Mouse (Mus musculus): ENCODE results near the gene H2al2a. TPM values are rescaled to one million over a fixed set of nuclear protein-coding genes. Genes with fewer than 3 reads are reported as not detected.
A peak's percentile ranks its signal among the peaks of the same experiment; 100 is the strongest.

H2al2a gene
- polyA plus RNA-seq, 2 experiments: not detected

- no peak for DNase-seq (ENCODE audit: low read depth in 3 of 3, low spot score in 3 of 3)
- Histone ChIP-seq H3K9me3 (ENCODE audit: control insufficient read depth, low read length) (no peaks in the 10 kb centered on the region), H3K4me3 (ENCODE audit: insufficient read depth in 1 of 2, low read depth in 2 of 2, low read length in 2 of 2) (no peak within 1 kb of the TSS), H3K9ac (replicated peaks) (no peak within 1 kb of the TSS), H3K27ac (no peak within 1 kb of the TSS), H3K27me3 (ENCODE audit: control insufficient read depth, insufficient read depth, low read length) (peaks cover 62% of the 10 kb centered on the region), H3K4me1 (replicated peaks; ENCODE audit: control insufficient read depth in 2 of 2, insufficient read depth in 2 of 2, low read length in 1 of 2) (peaks cover 0 to 8% of the 10 kb centered on the region in 2 experiments; a peak in 1 of 4 replicates), H3K36me3 (replicated peaks; ENCODE audit: control insufficient read depth, insufficient read depth, low read depth) (no peaks in the 10 kb centered on the region), H3K4me2 (ENCODE audit: low read depth) (no peak within 1 kb of the TSS)
- TF ChIP-seq CTCF (IDR thresholded peaks at IDR 0.05; ENCODE audit: low read depth) (no peak), EP300 (IDR thresholded peaks at IDR 0.05; ENCODE audit: low read depth) (no peak)
- no peak for ATAC-seq (ENCODE audit: insufficient read depth)
- 16% methylated on average over 2 of the region's 2 CpGs for WGBS (ENCODE audit: insufficient replicate concordance)
Observed at GRCm38 (mm10) chr2:18037491-18037890, 40.7 kb upstream of the H2al2a start, which contains the start of gene A930004D18Rik. A930004D18Rik (minus strand) TSS chr2:18037737.

DNA sequence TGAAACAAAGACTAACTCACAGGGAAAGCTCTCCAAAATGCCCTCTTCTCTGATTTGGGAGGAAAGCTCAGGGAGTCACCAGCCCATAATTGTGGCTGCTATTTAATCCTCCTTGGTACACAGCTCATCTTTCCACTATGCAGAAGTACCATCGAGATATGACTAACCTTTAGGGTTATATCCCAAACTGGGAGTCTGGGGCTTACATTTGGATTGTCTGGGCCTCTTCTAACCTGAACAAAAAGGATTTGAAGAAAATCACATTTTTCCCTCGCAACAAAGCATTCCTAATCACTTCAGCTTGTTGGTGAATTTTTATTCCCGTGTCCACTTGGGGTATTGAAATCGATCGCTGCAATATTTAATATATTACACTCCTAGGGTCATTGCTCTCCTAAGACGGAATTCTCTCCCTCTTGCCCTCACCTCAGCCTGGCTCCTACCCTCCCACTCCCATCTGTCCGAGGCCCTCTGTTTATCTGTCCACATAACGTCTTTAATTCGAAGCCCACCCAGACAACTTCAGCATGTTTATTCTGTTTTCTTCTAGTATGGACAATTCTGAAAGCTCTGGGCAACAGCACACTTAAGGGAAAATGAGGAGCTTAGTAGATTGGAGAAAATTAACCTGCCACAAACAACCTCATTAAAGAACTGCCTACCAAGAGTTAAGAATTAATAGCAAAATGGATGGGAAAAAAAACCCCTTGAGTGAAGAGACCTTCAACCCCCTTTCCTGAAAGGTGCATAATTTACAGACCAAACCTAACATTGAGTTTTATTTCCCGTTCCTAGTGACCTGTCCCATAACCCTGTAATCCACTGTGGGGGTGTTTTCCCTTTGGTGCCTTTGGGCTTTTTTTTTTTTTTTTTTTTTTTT, 37.9 kb upstream of the H2al2a start:
- no peak overlapping the region for H3K27ac ChIP-seq
- 62% methylated on average over 10 of the region's 10 CpGs for WGBS (ENCODE audit: insufficient replicate concordance)
- TF ChIP-seq CTCF (IDR thresholded peaks at IDR 0.05; ENCODE audit: low read depth) (no peak), EP300 (IDR thresholded peaks at IDR 0.05; ENCODE audit: low read depth) (no peak)
- H3K36me3 ChIP-seq (replicated peaks; ENCODE audit: control insufficient read depth, insufficient read depth, low read depth): no peaks in the 10 kb centered on the region
- no peak overlapping the region for H3K9ac ChIP-seq (replicated peaks)
- no peaks in the 10 kb centered on the region for H3K9me3 ChIP-seq (ENCODE audit: control insufficient read depth, low read length)
- H3K4me3 ChIP-seq (ENCODE audit: insufficient read depth in 1 of 2, low read depth in 2 of 2, low read length in 2 of 2): no peak overlapping the region
- ATAC-seq (ENCODE audit: insufficient read depth): no peak
- no peak for DNase-seq (ENCODE audit: low read depth in 3 of 3, low spot score in 3 of 3)
- H3K4me1 ChIP-seq (replicated peaks; ENCODE audit: control insufficient read depth in 2 of 2, insufficient read depth in 2 of 2, low read length in 1 of 2): peaks cover 0 to 7% of the 10 kb centered on the region in 2 experiments; a peak in 1 of 4 replicates
- H3K4me2 ChIP-seq (ENCODE audit: low read depth): no peak overlapping the region
- peaks cover 75% of the 10 kb centered on the region for H3K27me3 ChIP-seq (ENCODE audit: control insufficient read depth, insufficient read depth, low read length)

DNA sequence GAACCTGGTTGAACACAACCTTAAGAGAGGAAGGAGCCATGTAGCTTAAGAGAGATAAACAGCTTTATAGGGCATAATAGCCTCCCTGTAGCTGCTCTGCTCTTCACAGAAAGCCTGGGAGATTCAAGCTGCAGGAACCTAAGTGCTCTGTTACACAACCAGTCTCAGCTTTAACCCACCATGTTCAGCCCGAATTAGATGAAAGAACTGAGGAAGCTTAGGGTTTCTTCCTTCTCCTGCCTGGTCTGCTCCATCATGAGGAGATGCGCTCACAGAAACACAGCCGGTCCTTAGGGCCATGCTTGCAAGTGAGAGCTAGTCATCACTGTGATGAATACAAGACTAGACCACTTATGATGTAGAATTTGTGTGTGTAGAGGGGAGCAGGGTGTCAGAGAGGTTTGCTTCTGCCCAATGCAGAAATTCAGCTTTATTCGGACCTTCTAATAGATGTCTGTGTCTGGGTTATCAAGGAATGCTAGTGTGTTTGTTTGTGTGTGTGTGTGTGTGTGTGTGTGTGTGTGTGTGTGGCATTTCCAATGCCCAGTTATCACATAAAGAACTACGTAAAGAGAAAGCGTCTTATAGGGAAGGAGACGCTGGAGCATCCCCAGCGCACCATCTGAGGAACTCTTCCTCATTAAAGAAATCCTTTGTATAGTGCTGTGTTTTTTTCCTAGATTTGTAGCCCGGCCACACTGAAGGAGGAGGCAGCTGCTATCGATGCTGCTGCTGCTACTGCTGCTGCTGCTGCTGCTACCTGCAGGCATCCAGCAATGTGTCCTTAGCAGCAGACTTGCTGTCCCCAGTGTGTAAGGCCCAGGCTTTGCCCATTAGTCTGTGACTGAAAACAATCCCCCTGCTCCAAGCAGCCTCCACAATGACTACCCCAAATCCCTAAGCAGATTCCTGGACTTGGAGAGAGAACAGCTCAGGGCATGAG, 36.7 kb upstream of the H2al2a start:
- H3K36me3 ChIP-seq (replicated peaks; ENCODE audit: control insufficient read depth, insufficient read depth, low read depth): no peaks in the 10 kb centered on the region
- H3K27me3 ChIP-seq (ENCODE audit: control insufficient read depth, insufficient read depth, low read length): peaks cover 73% of the 10 kb centered on the region
- DNase-seq (ENCODE audit: low read depth in 3 of 3, low spot score in 3 of 3) (no peak), ATAC-seq (ENCODE audit: insufficient read depth) (no peak)
- H3K27ac ChIP-seq: no peak overlapping the region
- no peak overlapping the region for H3K9ac ChIP-seq (replicated peaks)
- 0 out of 4 replicates have a peak, but pooled peaks cover 0 to 4% of the 10 kb centered on the region in 2 experiments for H3K4me1 ChIP-seq (replicated peaks; ENCODE audit: control insufficient read depth in 2 of 2, insufficient read depth in 2 of 2, low read length in 1 of 2)
- no peak overlapping the region for H3K4me2 ChIP-seq (ENCODE audit: low read depth)
- H3K9me3 ChIP-seq (ENCODE audit: control insufficient read depth, low read length): no peaks in the 10 kb centered on the region
- TF ChIP-seq EP300 (IDR thresholded peaks at IDR 0.05; ENCODE audit: low read depth) (no peak), CTCF (IDR thresholded peaks at IDR 0.05; ENCODE audit: low read depth) (no peak)
- no peak overlapping the region for H3K4me3 ChIP-seq (ENCODE audit: insufficient read depth in 1 of 2, low read depth in 2 of 2, low read length in 2 of 2)
- WGBS (ENCODE audit: insufficient replicate concordance): 61% methylated on average over 10 of the region's 10 CpGs

- ATAC-seq (ENCODE audit: insufficient read depth): no peak
- H3K9me3 ChIP-seq (ENCODE audit: control insufficient read depth, low read length): no peaks in the 10 kb centered on the region
- H3K36me3 ChIP-seq (replicated peaks; ENCODE audit: control insufficient read depth, insufficient read depth, low read depth): no peaks in the 10 kb centered on the region
- DNase-seq (ENCODE audit: low read depth in 3 of 3, low spot score in 3 of 3): no peak
- TF ChIP-seq EP300 (IDR thresholded peaks at IDR 0.05; ENCODE audit: low read depth) (no peak), CTCF (IDR thresholded peaks at IDR 0.05; ENCODE audit: low read depth) (no peak)
- peak overlapping the region; percentile 63; the same call in 1 of the 2 replicates for H3K4me2 ChIP-seq (ENCODE audit: low read depth)
- WGBS (ENCODE audit: insufficient replicate concordance): 66% methylated on average over 5 of the region's 5 CpGs
- H3K27ac ChIP-seq: no peak overlapping the region
- H3K4me1 ChIP-seq (replicated peaks; ENCODE audit: control insufficient read depth in 2 of 2, insufficient read depth in 2 of 2, low read length in 1 of 2): 0 out of 4 replicates have a peak, but pooled peaks cover 0 to 3% of the 10 kb centered on the region in 2 experiments
- H3K9ac ChIP-seq (replicated peaks): no peak overlapping the region
- H3K27me3 ChIP-seq (ENCODE audit: control insufficient read depth, insufficient read depth, low read length): peaks cover 77% of the 10 kb centered on the region
- H3K4me3 ChIP-seq (ENCODE audit: insufficient read depth in 1 of 2, low read depth in 2 of 2, low read length in 2 of 2): no peak overlapping the region
Observed at GRCm38 (mm10) chr2:18032538-18032895, 35.8 kb upstream of the H2al2a start.
